Mouse (Mus musculus): ENCODE results near the gene Cdc42ep2. TPM values are rescaled to one million over a fixed set of nuclear protein-coding genes. Genes with fewer than 3 reads are reported as not detected.

Gene Cdc42ep2
- total and polyA plus RNA-seq, 3 experiments: 1.1 to 1.7 TPM; not detected in 1

- peak overlapping the region; percentile 77 for H3K9ac ChIP-seq (ENCODE audit: control insufficient read depth, low read depth, low read length, poor library complexity, severe bottlenecking)
- H3K79me2 ChIP-seq (ENCODE audit: control insufficient read depth, insufficient read depth, low read length, poor library complexity): peaks cover 27% of the 10 kb centered on the region
- H3K4me3 ChIP-seq (ENCODE audit: control insufficient read depth in 1 of 2, insufficient read depth in 1 of 2, low read depth in 2 of 2, low read length in 2 of 2): peak overlapping the region in 1 of 2 experiments; percentile 88; a peak in 2 of 4 replicates
- no peaks in the 10 kb centered on the region for H3K27me3 ChIP-seq (ENCODE audit: control insufficient read depth in 1 of 2, insufficient read depth in 2 of 2, low read length in 2 of 2)
- no peaks in the 10 kb centered on the region for H3K9me3 ChIP-seq (replicated peaks; ENCODE audit: insufficient read depth, low read length)
- peaks cover 0 to 32% of the 10 kb centered on the region in 2 experiments; a peak in 3 of 4 replicates for H3K4me1 ChIP-seq (ENCODE audit: control insufficient read depth in 1 of 2, insufficient read depth in 2 of 2, low read length in 2 of 2)
- peak; percentile 93 for DNase-seq (ENCODE audit: low read depth, low spot score)
- H3K36me3 ChIP-seq (ENCODE audit: control insufficient read depth in 1 of 2, insufficient read depth in 2 of 2, low read length in 2 of 2): peaks cover 0 to 22% of the 10 kb centered on the region in 2 experiments; a peak in 3 of 4 replicates
- H3K27ac ChIP-seq (ENCODE audit: control insufficient read depth, low read depth, low read length): peak overlapping the region; percentile 91
- peak; percentile 84 for TF ChIP-seq SIN3A (IDR thresholded peaks at IDR 0.05; ENCODE audit: low read length)
- no peak; the same call in 1 of the 2 replicates for TF ChIP-seq TCF12 (IDR thresholded peaks at IDR 0.05; ENCODE audit: low read depth, low read length)
- TF ChIP-seq HCFC1 (IDR thresholded peaks at IDR 0.05; ENCODE audit: low read depth, low read length): peak; percentile 45; the same call in 1 of the 2 replicates
- TF ChIP-seq POLR2AphosphoS5 (IDR thresholded peaks at IDR 0.05; ENCODE audit: borderline replicate concordance, low read depth, low read length): no peak
- peak; percentile 99 for TF ChIP-seq RAD21 (IDR thresholded peaks at IDR 0.05; ENCODE audit: low read depth, low read length)
- peak; percentile 99 for TF ChIP-seq SMC3 (IDR thresholded peaks at IDR 0.05; ENCODE audit: low read depth, low read length)
- no peak for TF ChIP-seq MYB (IDR thresholded peaks at IDR 0.05; ENCODE audit: low read depth, low read length)
- no peak for TF ChIP-seq CHD2 (IDR thresholded peaks at IDR 0.05; ENCODE audit: low read length)
- TF ChIP-seq GABPA (IDR thresholded peaks at IDR 0.05; ENCODE audit: low read depth, low read length): no peak
- TF ChIP-seq TBP (IDR thresholded peaks at IDR 0.05; ENCODE audit: low read depth, low read length): peak; percentile 50; the same call in 1 of the 2 replicates
- no peak for TF ChIP-seq USF1 (IDR thresholded peaks at IDR 0.05; ENCODE audit: low read depth, low read length)
- TF ChIP-seq E2F4 (IDR thresholded peaks at IDR 0.05; ENCODE audit: borderline replicate concordance, low read depth, low read length): no peak
- no peak for TF ChIP-seq CHD1 (IDR thresholded peaks at IDR 0.05; ENCODE audit: low read depth, low read length)
- peak; percentile 47 for TF ChIP-seq MXI1 (IDR thresholded peaks at IDR 0.05; ENCODE audit: low read depth, low read length)
- TF ChIP-seq USF2 (IDR thresholded peaks at IDR 0.05; ENCODE audit: borderline replicate concordance in 1 of 2, insufficient read depth in 1 of 2, low read depth in 1 of 2, low read length in 2 of 2): no peak
- no peak for TF ChIP-seq MAFK (IDR thresholded peaks at IDR 0.05; ENCODE audit: borderline replicate concordance, low read depth, low read length)
- no peak for TF ChIP-seq UBTF (IDR thresholded peaks at IDR 0.05; ENCODE audit: borderline replicate concordance, insufficient read depth, low read depth, low read length)
- TF ChIP-seq ZKSCAN1 (IDR thresholded peaks at IDR 0.05; ENCODE audit: low read depth, low read length): no peak
- peak; percentile 65; the same call in 1 of the 2 replicates for TF ChIP-seq RCOR1 (IDR thresholded peaks at IDR 0.05; ENCODE audit: low read depth, low read length)
- TF ChIP-seq BHLHE40 (IDR thresholded peaks at IDR 0.05; ENCODE audit: borderline replicate concordance, low read depth, low read length): no peak
- TF ChIP-seq POLR2AphosphoS2 (IDR thresholded peaks at IDR 0.05; ENCODE audit: low read length): no peak
- peak; percentile 92 to 99 (median 92) for TF ChIP-seq CTCF (IDR thresholded peaks at IDR 0.05 in 2 of 3, conservative IDR thresholded peaks at IDR 0.05 in 1 of 3; ENCODE audit: control insufficient read depth in 1 of 3, insufficient read depth in 1 of 3, low read depth in 2 of 3, low read length in 3 of 3, poor library complexity in 1 of 3, severe bottlenecking in 1 of 3)
- peak in 1 of 2 experiments; percentile 43; a peak in 1 of 4 replicates for TF ChIP-seq EP300 (IDR thresholded peaks at IDR 0.05; ENCODE audit: low read depth in 1 of 2, low read length in 2 of 2)
- no peak for TF ChIP-seq MEF2A (IDR thresholded peaks at IDR 0.05; ENCODE audit: extremely low read depth, insufficient replicate concordance, low read depth, low read length, poor library complexity, severe bottlenecking)
- peak; percentile 69 for TF ChIP-seq GATA1 (IDR thresholded peaks at IDR 0.05; ENCODE audit: low read depth, low read length)
- TF ChIP-seq JUND (IDR thresholded peaks at IDR 0.05; ENCODE audit: low read depth, low read length): no peak
- 0 out of 2 replicates have a peak, but pooled peaks have one; percentile 40 for TF ChIP-seq MYC (IDR thresholded peaks at IDR 0.05; ENCODE audit: low read depth, low read length)
- TF ChIP-seq ZNF384 (IDR thresholded peaks at IDR 0.05; ENCODE audit: low read depth, low read length): no peak
- TF ChIP-seq ETS1 (IDR thresholded peaks at IDR 0.05; ENCODE audit: low read depth, low read length): 0 out of 2 replicates have a peak, but pooled peaks have one; percentile 41
- no peak for TF ChIP-seq NELFE (IDR thresholded peaks at IDR 0.05; ENCODE audit: low read depth, low read length)
- no peak for TF ChIP-seq ZMIZ1 (IDR thresholded peaks at IDR 0.05; ENCODE audit: low read depth, low read length)
- TF ChIP-seq POLR2A (IDR thresholded peaks at IDR 0.05; ENCODE audit: control insufficient read depth in 1 of 2, insufficient read depth in 1 of 2, low read depth in 1 of 2, low read length in 2 of 2, poor library complexity in 1 of 2): no peak
- TF ChIP-seq MAX (IDR thresholded peaks at IDR 0.05; ENCODE audit: low read length): no peak
- TF ChIP-seq TAL1 (IDR thresholded peaks at IDR 0.05; ENCODE audit: low read length): no peak
- peak; percentile 61 for TF ChIP-seq ELF1 (IDR thresholded peaks at IDR 0.05; ENCODE audit: low read depth, low read length)
- TF ChIP-seq KAT2A (conservative IDR thresholded peaks at IDR 0.05; ENCODE audit: low read depth, low read length): no peak
- peak; percentile 8; the same call in 1 of the 2 replicates for TF ChIP-seq NRF1 (IDR thresholded peaks at IDR 0.05; ENCODE audit: insufficient read depth, low read depth, low read length, poor library complexity, severe bottlenecking)
Measured at GRCm38 (mm10) chr19:5965280-5965679, 40.7 kb upstream of the Cdc42ep2 start.
